Mouse (Mus musculus) gastrocnemius, postnatal 36 days (tissue): ENCODE data around the gene Pxn. TPM values are rescaled to one million over a fixed set of nuclear protein-coding genes. Genes with fewer than 3 reads are reported as not detected.

Experiments used
- DNase-seq, 2 experiments: peaks; one replicate each; pipeline ENCODE4 v3.0.0; 2022
- intact Hi-C: fragments of 180-260 bp; cut with DNase I; formaldehyde crosslinking; loops from one replicate; pipeline ENCODE4 v1.15.1; 2025
- total RNA-seq, 2 experiments: library from RNA; stranded (reverse); gene quantifications; 2 replicates each; pipeline ENCODE4 v1.2.3; 2021

Gene Pxn
- total RNA-seq, 2 experiments from 2014 or later: 78.1 to 80.7 TPM

DNA sequence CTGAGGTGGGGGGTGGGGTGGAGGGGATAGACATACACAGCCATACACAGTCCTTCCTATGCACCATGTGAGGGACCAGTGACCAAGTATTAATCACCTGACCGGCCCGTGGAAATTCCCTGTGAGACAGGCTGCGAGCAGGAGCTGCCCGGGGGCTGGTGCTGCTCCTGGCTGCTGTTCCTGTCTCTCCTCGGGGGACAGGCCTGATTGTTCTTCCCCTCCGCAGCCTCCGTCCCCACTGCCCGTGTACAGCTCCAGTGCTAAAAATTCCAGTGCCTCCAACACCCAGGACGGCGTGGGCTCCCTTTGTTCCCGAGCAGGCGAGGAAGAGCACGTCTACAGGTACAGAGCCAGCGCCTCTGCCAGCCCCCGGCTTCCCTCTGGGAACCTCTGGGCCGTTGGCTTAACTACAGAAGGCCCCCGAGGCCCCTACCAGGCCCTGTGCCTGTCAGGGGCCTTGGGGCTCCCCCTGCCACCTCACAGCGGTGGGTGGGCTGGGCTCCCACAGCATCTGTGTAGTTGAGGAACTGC, 38.2 kb downstream of the Pxn start:
- no peak for DNase-seq
- intact Hi-C loops: no loop called here

DNA sequence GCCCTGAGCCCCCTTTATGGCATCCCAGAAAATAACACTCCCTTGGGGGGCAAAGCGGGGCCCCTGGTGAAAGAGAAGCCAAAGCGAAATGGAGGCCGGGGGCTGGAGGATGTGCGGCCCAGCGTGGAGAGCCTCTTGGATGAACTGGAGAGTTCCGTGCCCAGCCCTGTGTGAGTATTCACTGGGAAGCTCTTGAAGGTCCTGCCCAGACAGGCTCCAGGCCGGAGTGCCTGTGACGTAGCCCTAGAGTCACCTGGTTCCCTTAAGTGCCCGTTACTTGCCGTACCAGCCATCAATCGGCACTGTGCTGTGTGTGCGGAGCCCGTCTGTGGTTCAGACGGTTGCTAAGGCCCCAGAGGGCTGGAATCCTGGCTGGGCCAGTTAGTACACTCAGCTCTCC, 39.2 kb downstream of the Pxn start:
- intact Hi-C loops: no loop called here
- no peak for DNase-seq

DNA sequence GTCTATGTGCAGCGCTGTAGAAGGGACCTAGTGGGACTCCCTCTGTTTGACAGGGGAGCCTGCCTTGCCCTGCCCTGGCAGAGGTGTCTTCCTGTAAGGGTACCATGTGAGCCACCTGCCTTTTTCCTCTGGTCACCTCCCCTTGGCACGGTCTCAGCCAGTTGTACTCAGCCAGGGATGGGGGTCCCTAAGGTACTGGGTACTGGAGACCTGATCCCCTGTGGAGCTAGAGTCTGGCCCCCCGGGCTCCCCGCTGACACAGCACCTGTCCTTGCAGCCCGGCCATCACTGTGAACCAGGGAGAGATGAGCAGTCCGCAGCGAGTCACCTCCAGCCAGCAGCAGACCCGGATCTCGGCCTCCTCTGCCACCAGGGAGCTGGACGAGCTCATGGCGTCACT, 40.1 kb downstream of the Pxn start:
- intact Hi-C loops: no loop called here
- DNase-seq: no peak

DNA sequence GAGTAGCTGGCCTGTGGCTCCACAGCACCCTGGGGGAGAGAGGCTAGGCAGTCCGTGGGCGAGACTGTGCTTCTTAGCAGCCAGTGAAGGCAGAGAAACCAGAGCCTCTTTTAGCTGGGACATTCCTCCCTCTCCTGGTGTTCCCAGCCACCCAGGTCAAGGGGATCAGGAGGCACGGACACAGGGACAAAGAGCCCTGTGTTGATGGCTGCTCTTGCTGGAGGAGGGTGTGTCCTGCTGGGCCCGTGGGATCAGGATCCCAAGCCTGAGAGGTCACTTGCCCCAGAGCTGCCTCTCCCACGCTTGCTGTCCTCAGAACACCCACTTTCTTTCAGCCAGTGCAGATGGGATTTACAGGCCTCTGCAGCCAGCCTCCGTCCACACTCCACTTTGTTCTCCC, 40.5 kb downstream of the Pxn start:
- DNase-seq: no peak
- intact Hi-C loops: no loop called here

DNA sequence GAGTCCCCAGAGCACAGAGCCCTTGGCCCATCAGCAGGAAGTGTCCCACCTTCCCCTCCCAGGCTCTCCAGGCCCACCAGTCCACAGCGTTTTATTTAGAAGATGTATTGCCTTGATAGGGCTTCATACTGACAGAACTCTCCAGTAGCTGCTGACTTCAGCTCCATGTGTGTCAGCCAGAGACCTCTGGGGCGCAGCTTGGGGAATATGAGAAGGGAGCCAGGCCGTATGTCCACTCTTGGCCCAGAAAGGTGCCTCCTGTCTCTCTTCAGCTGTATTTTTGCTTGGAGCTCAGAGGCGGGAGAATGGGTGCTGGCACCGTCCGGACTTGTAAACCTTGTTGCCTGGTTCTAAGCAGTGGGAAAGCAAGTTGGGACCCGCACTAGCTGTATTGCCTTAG, 40.9 kb downstream of the Pxn start:
- DNase-seq: no peak
- intact Hi-C loops: no loop called here

DNA sequence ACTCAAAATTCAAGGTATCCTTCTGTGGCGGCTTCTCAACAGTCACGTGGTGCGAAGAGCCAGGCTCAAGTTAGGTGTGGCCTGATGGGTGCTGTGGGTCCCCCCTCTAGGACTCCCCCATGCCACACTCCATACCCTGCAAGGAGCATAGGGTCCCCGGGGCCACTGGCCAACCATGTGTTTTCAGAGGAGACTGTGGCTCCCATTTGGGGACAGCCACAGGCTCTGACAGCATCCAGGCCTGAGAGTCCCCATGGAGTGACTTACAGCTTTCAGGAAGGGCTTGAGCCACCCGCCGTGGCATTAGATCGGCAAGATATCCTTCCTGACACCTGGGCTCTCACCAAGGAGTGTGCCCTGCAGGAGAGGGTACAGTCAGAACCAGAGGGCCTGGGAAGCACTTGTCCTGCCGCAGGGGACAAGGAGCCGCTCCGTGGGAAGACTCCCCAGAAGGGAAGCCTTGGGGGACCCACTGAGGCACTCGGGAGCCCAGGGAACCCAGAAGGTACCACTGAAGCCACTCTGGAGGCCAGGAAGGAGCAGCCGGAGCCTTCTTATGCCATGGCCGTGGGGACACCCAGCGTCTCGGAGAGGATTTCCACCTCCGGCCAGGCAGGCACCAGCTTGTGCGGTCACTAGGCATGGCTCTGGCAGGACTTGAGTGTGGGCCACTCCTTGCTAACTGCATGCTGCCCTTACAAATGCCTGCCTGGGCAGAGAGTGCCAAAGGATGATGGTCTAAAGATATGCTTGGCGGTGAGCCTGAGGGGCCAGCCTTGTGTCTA, 42.2 kb downstream of the Pxn start:
- intact Hi-C loops: no loop called here
- no peak for DNase-seq

DNA sequence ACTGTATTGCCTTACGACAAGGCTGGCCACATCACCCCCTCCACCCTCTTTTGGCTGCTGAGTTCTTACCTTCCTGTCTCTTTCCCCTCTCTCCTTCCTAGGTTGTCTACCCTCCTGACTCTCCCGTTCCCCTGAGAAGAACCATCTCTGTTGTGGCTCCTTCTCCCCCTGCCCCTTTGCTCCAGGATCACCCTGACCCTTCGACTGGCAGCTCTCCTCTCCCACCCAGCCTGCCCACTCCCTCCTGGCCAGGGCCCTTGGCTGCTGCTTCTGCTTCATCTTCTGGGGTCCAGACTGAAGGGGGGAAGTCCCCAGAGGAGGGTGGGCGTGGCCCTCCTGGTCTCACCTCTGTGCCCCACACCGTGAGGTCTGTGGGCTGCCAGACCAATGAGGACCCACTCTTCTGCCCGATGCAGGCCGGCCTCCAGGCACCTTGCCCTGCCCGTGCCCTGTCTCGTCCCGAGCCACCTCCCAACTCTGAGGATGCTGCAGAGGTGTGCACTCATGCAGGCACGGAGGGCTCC, 44.1 kb downstream of the Pxn start:
- DNase-seq: no peak
- intact Hi-C loops: no loop called here

DNA sequence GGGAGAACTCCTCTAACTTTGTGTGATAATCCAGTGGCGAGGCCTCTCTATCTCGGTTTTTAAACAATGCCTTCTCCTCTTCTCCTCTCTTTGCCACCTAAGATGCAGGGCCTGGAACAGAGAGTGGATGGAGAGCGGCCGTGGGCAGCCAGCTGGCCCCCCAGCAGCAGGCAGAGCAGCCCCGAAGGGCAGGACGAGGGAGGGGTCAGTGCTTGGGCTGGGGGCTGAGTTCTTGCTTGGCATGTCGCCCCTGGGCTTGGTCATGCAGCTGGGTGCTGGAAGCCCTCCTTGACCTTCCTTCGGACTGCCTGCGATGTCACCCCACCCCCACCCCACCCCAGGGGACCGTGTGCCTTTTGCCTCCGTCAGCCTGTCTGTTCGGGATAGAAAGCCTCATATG, 44.9 kb downstream of the Pxn start:
- intact Hi-C loops: no loop called here
- no peak for DNase-seq

DNA sequence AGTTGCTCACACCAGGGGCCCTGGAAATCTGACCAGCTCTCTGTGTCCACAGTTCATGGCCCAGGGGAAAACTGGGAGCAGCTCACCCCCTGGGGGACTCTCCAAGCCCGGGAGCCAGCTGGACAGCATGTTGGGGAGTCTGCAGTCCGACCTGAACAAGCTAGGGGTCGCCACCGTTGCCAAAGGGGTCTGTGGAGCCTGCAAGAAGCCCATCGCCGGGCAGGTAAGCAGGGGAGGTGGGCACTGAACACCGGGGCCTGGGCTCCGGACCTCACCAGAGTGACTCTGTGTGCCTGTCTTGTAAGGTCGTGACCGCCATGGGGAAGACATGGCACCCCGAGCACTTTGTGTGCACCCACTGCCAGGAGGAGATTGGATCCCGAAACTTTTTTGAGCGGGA, 45.3 kb downstream of the Pxn start:
- intact Hi-C loops: no loop called here
- DNase-seq: no peak

DNA sequence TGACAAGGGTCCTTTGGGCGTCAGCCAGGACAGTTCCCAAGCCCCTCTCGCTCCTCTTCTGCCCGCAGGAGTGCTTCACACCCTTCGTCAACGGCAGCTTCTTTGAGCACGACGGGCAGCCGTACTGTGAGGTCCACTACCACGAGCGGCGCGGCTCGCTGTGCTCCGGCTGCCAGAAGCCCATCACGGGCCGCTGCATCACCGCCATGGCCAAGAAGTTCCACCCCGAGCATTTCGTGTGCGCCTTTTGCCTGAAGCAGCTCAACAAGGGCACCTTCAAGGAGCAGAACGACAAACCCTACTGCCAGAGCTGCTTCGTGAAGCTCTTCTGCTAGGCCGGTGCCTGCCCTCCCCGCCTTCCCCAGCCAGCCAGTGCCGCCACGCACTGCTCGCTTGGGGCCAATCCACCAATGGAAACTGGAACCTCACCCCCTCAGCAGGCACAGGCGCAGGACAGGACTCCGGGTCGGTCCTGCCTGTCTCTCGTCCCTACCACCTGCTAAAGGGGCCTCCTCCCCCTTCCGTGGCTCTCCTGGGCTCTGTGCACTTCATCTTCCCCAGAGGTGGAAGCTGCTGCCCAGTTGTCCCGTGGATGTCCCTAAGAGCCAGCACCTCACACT, 47.4 kb downstream of the Pxn start:
- intact Hi-C loops: no loop called here
- no peak for DNase-seq

DNA sequence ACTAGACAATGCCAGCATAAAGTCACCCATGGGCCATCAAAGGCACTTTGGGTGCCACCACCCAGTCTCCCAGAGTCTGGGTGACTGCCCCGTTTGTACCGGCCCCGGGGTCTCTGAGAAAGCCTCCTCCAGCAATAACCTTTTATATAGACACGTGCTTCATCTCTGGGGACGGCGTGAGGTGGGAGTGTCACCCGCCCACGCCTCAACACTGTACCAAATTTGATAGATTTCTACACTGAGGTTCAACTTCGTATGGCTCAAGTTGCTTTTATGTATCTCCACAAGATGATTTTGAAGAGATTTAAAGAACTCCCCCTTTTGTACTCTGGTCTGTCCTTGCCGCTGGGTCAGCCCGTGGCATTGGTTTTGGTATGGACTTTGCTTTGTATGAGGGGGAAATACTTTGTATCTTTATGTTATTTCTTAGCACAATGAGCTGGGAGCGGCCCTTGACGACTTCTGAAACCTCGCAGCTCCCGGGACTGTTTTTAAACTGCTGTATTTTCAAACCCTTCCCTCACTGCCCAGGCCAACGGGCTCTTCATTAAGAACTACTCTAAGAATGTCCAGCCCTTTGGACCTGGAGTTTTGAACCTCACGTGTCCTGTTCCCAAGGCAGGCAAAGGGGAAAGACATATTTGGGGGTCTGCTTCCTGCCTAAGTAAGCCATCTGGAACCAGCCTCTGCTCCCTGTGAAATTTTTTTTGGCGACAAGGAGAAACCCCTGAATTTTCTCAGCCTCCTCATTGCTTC, 48.2 kb downstream of the Pxn start:
- no peak for DNase-seq
- intact Hi-C loops: loop anchor here (5.0 kb wide), 1 partner anchor 47 kb away; the partner anchor contains the start of gene Pxn

DNA sequence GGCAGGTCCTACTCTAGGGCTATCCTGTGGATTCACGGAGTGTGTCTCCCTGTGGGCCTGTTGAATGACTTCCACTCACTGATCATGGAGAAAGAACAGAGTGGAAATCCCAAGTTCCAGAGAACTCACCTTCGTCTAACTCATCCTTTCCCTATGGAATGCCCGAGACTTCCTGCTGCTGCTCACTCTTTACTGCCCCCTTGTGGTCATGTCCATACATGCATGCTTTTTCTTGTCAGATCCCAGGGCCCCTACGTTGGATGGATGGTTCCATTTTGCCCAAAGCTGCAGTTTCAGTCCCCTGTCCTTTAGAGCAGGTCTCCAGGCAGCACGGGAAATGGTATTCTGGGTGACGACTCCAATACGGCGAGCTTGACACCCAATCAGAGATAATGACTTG, 49.7 kb downstream of the Pxn start:
- intact Hi-C loops: loop anchor here (5.0 kb wide), 1 partner anchor 49 kb away; the partner anchor contains the start of gene Pxn
- DNase-seq: peak in 1 of 2 experiments; percentile 66

DNA sequence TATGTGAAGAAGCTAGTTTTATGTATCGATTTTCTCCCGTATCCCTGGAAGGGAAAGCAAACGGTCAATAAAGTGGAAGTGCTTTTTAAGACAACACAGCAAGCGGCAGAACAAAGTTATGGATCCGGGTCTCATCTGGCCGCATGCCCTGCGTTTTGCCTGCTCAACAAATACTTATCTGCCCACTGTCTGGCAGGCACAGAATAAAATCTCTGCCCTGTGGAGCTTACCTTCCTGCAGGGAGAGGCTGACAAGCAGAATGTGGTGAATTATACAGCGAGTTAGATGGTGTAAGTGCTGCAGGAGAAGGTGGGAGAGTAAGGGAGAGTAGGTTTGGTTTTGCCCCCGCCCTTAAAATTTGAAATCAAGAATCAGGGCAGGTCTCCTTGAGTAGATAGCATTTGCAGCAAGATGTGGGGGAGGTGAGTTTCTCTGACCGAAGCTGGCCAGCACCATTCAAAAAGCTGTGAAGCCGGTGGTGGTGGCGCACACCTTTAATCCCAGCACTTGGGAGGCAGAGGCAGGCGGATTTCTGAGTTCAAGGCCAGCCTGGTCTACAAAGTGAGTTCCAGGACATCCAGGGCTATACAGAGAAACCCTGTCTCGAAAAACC, 51.8 kb downstream of the Pxn start:
- intact Hi-C loops: loop anchor here (5.0 kb wide), 1 partner anchor 51 kb away; the partner anchor contains the start of gene Pxn
- DNase-seq: no peak

DNA sequence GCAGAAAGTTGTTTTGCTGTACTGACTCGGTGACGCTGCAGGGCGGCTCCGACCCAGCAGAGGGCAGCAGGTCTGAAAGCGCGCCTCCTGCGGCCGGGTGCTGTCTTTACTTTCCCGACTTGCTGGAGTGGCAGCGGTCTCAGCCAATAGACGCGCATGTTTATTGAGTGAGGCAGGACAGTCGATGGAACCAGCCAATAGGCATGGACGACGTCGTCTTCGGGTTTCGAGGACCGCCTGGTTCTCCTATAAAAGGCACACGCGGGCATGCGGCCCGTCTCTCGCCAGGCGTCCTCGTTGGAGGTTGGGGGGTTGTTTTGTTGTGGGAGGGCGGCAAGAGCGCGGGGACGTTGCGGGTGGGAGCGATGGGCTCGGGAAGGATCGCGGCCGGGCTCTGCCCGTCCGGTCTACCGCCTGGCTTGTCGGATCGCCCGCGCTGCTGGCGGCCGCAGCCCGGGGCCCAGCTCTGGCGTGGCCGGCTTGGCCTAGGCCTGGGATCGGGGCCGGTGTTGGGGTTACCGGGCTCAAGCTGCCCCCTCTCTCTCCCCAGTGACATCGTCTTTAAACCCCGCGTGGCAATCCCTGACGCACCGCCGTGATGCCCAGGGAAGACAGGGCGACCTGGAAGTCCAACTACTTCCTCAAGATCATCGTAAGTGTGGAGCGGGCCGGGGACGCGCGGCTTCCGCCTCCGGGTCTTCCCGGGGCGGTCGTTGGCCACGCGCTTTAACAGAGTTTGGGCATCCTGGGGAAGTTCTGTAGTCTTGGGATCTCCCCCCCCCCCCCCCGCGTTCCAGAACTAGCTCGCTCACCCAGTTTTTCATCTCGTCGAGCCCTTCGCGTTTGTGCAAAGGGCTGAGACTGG, 53.0 kb downstream of the Pxn start, which contains the start of gene Rplp0:
TSS of gene Rplp0 (plus strand) at position 231 of the 865 bp plus-strand sequence.
- peak; percentile 99 to 100 for DNase-seq
- intact Hi-C loops: loop anchor here (5.0 kb wide), 1 partner anchor 52 kb away; the partner anchor contains the start of gene Pxn

DNA sequence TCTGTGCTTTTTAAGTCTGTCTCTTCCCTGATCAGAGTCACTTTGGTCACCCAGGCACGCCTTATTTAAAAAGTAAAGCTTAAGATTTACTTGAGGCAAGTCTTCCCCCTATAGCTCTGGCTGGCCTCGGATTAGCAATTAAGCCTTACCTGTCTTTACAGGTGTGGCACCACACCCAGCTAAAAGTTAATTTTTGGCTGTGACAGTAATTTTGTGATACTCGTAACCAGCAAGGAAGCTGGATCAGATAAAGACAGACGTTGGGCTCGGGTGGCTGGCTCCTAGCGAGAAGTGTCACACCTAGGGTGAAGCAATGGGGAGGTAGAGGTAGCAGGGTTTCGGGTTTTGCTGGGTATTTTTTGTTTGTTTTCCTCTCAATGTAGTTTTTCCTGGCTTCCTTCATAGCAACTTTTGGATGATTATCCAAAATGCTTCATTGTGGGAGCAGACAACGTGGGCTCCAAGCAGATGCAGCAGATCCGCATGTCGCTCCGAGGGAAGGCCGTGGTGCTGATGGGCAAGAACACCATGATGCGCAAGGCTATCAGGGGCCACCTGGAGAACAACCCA, 53.9 kb downstream of the Pxn start:
- intact Hi-C loops: no loop called here
- DNase-seq: no peak

DNA sequence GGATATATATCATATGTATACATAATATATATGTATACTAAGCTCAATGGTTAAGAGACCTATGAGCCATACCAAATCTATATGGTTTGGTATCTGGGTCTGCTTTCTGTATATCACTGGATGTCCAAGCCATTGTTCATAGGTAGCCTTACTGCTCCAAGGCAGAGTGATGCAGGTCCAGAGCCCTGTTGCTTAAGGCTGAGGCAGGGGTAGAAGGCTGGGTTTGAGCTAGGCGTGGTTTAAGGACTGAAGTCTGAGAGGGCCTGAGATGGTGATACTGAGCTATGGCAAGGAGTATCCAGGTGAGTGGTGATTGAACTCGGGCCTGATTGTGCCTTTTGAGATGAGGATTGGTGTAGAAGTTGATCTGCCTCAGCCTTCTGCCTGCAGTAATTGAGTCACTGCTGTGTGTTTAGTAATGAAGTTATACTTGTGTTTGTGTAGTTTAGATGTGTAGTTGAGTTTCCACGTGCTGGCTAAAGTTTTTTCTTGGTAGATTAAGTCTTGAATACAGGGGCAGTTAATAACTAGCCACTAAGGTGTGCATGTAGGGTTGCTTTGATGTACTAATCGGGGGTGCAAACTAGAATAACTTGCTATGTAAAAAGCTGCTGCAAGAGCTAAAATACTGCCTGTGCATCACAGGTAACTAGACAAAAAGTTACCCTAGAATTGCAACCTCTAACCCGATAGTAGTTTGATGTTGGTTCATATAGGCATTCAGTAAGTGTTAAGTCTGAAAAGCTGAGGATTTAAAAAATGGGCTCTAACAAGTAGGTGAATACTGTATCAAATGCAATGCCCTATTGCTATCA, 57.5 kb downstream of the Pxn start:
- DNase-seq: no peak
- intact Hi-C loops: no loop called here

DNA sequence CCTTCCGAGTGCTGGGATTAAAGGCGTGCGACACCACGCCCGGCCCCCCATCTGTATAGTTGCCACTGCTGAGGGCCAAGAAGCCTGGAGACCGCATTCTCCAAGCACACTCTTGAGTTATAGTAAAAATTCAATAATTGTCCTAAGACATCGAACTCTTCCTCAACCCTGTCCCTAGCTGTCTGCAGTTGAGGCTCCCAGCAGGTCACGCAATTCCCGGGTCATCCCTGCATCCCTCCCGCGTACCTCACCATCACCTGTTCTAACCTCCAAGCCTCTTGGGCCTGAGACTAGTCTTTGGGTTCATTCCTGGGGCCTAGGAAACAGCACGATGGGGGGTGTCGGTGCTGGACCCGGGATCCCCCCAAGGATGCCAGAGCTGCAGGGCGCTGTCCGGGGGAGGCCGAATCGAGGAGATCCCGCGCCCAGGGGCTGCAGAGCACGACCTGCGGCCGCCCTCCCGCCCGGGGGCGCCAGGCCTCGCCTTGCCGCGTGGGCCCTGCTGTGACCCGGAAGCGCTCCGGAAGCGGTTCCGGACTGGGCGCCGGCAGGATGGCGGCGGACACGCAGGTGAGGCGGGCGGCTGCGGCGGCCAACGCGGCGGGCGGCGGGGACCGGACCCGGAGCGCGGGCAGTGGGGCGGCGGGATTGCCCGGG, 58.4 kb downstream of the Pxn start, which contains the start of gene Gcn1l1:
TSS of gene Gcn1l1 (plus strand) at position 518 of the 657 bp plus-strand sequence.
- intact Hi-C loops: no loop called here
- DNase-seq: peak; percentile 58 to 72

DNA sequence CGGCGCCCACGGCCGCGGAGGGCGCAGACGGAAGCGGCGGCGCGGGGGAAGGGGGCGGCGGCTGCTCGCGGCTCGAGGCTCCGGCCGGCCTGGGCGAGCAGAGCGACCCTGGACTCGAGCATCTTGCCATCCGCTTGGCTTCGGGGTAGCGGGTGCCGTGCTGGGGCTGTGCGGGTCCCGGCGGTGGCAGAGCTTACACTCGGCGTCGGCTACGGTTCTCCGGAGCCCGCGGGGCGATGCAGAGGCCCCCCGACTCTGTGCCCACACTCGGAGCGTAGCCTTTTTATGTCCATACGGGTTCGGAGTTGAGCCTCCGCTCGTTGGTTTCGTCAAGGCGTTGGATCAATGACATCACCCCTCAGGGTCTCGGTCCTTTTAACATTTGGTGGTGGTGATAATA, 58.9 kb downstream of the Pxn start:
- intact Hi-C loops: no loop called here
- no peak for DNase-seq
